Mouse (Mus musculus): ENCODE results near the gene Dlgap4. TPM values are rescaled to one million over a fixed set of nuclear protein-coding genes. Genes with fewer than 3 reads are reported as not detected.

Dlgap4 gene
- total RNA-seq (2015) (35.2 and 38.7 TPM in 2 replicates), total RNA-seq (2017) (13.8 and 24.0 TPM in 2 replicates)

DNA sequence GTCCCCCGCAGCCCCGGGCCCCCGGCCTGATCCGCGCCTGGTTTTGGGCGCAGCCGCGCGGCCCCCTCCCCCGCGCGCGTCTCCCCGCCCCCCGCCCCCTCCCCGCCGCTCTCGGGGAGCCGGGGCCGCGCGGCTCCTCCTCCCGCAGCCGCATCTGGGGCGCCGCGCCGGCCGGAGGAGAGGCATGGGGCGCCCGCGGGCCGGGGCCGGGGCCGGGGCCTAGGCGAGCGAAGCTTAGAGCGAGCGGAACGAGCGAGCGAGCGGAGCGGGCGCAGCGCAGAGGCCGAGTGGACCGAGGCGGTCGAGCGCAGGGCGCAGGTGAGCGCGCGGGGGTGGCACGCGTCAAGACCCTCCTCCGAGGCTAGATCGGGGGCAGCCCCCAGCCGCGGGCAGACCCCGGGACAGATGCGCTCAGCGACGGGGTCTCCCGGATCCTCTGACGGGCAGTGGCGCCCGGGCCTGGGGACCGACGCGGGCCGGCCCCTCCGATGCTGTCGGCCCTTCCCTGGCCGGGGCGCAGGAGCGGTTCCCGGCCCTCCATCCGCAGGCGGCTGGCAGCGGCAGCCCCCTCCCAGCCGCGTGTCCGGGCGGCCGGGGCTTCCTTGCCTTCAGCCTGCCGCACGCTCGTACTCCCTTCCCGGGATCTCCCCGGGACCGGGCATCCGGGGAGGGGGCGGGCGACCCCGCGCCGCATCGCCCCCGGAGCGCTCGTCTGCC is at the start of gene Dlgap4:
Gene Dlgap4 (plus strand): TSS at position 165 of the 717 bp plus-strand sequence.
- ATAC-seq (ENCODE audit: poor library complexity, severe bottlenecking) = no peak

DNA sequence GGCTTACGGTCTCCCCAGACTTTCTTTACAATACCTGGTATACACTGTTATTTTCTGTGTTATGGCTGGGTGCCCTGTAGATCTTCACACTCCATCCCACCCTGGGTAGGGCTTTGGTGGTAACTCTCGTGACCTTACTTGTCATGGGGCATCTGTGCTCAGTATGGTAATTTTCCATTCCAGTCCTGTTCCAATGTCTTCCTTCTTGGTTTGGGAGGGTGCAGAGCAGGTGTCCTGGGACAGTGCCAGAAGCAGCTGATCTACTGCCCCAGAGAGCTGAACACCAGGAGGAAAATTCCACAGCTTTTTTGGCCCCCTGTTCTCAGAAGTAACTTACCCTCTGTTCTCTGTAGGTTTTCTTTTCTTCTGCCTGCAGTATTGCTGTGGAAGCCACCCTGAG is 47.0 kb upstream of the Dlgap4 start:
- no peak for ATAC-seq (ENCODE audit: poor library complexity, severe bottlenecking)

- no peak for ATAC-seq (ENCODE audit: poor library complexity, severe bottlenecking)
Observed at GRCm38 (mm10) chr2:156568647-156569046, 44.9 kb upstream of the Dlgap4 start.

DNA sequence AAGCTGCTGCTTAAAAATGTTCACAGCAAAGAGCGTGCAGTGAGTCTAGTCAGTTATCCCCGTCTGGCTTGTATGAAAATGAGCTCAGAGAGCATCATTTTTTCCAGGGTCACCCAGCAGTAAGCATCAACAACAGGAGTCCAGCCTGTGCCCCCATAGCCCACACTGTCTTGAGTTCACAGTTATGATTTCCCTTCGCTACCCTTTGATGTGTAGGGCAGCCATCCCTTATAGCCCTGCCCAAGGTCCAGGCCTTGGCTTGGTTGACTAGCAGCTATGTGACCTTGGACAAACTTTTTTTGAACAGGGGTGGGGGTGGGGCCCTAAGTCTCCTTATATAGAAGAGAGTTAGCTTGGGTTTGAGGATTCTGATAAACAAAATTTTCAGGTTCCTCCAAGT is 44.2 kb upstream of the Dlgap4 start:
- ATAC-seq (ENCODE audit: poor library complexity, severe bottlenecking) = no peak

- ATAC-seq (ENCODE audit: poor library complexity, severe bottlenecking) = no peak
Observed at GRCm38 (mm10) chr2:156571521-156571920, 42.0 kb upstream of the Dlgap4 start.

DNA sequence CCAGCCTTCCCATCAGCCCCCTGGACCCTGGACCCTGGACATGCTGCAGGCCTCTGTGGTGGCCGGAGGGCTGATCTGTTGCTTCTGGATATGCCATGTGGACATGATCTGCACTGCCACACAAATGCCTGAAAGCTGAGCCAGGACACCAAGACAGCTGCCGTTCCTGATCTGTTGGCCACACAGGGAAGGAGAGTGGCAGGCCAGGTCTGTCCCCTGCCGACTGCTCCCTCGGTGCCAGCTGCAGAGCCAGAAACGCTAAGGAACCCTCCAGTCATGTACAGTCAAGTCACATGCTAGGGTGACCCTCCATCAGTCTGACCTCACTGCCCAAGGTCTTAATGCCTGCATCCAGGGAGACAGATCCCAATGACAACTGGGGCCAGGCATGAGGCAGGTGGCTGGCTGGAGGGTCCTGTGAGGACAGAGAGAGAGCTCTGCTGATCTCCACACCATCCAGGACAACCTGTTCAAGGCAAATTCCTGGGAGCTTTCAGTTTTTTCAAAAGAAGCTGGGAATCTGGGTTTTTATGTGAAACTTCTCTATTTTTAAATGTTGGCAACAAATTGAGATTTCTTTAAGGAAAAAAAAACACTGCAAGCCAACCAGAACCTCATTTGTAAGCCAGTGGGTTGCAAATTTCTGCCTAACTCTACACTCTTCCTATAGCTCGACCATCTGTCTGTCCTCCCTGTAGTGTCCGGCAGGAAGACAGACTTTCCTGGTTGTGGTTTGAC is 36.5 kb upstream of the Dlgap4 start:
- no peak for ATAC-seq (ENCODE audit: poor library complexity, severe bottlenecking)

- no peak for ATAC-seq (ENCODE audit: poor library complexity, severe bottlenecking)
Observed at GRCm38 (mm10) chr2:156580507-156580906, 33.0 kb upstream of the Dlgap4 start.

GRCm38 (mm10) chr2:156581244-156581643 is 32.3 kb upstream of the Dlgap4 start:
- ATAC-seq (ENCODE audit: poor library complexity, severe bottlenecking) = no peak

DNA sequence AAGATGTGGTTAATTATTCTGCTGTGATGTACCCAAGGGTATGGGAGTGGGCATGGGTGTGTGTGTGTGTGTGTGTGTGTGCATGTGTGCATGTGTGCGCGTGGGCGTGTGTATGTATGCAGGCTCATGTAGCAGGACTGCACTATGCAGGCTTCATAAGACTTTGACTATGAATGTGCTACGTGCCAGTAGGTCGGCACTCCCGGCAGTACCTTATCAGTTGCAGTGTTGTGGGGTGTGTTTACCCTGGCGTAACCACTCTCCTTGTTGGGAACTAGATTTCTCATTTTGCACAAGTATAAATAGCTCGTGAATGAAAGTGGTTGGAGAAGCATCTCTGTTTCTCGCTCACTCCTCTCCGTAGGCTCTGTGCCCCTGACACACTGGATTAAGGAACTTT is 30.6 kb upstream of the Dlgap4 start:
- ATAC-seq (ENCODE audit: poor library complexity, severe bottlenecking) = no peak

GRCm38 (mm10) chr2:156584154-156584796 is 29.2 kb upstream of the Dlgap4 start:
- no peak for ATAC-seq (ENCODE audit: poor library complexity, severe bottlenecking)

DNA sequence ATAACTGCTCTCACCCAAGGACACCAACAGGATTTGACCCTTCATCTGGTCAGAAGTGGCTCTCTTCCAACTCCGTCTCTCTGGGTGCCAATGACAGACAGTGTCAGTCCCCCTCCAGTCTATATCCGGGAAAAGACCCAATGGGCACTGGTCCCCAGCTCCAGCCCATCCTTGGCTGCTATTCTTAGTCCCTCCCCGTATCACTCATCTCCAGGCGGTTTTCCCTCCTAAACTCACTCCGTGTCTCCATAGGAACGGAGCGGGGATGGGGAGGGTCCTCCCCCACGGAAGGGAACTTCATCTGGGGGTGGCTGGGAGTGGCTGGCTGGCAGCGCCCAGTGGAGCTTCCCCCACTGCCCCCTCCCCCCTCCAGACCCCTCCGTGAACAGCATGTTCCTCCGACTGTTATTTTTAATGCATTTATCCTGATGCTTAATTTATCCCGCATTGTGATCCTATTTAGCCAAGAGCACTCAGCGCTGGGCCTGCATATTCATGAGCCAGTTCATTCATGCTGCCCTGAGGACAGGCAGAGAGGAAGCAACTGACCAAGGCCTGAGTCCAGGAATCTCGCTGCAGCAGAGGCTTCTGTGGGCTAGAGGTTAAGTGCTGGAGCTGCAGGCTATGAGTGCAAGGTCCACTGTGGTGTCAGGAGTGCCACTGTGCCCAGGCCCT is 28.6 kb upstream of the Dlgap4 start:
- ATAC-seq (ENCODE audit: poor library complexity, severe bottlenecking) = no peak

- ATAC-seq (ENCODE audit: poor library complexity, severe bottlenecking) = no peak
Observed at GRCm38 (mm10) chr2:156589481-156589880, 24.0 kb upstream of the Dlgap4 start.

DNA sequence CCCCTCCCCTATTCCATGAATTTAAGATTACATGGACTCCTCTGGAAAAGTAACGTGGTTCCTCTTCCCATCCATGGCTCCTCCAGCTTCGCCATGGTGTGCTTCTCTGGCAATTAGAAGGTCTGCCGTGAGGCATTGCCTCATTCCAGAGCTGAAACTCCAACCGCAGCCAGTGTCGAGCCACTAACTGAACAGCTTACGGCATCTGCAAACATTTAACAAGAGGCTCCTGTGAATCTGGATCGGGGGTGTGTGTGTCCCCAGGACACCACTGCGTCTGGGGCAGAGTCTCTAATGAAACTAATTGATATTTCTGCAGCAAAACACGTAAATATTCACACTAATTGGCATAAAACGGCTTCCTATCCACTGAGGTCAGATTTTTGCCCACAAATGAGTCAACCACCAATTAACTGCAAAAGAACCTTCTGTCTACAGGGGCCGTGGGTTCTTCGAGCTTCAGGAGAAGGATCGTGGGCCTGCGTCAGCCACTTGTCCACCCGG is 18.5 kb upstream of the Dlgap4 start:
- no peak for ATAC-seq (ENCODE audit: poor library complexity, severe bottlenecking)

DNA sequence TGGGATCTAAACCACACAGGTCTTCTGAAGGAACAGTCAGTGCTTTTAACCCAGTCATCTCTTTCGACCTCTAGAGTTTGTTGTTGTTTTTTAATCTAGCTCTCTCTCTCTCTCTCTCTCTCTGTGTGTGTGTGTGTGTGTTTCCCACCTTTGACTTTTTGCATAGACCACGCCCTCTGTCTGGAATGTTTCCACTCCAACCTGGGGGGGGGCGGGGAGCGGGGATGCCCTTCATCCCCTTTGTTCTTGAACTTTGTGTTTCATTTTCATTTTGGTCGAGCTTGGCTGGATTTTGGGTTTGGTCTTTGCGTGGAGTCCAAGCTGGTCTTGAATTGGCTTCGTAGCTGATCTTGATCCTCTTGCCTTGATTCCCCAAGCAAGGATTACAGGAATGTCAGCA is 10.9 kb upstream of the Dlgap4 start:
- no peak for ATAC-seq (ENCODE audit: poor library complexity, severe bottlenecking)

GRCm38 (mm10) chr2:156603671-156604070 is 9.8 kb upstream of the Dlgap4 start:
- ATAC-seq (ENCODE audit: poor library complexity, severe bottlenecking) = no peak

- no peak for ATAC-seq (ENCODE audit: poor library complexity, severe bottlenecking)
Observed at GRCm38 (mm10) chr2:156605144-156605543, 8.4 kb upstream of the Dlgap4 start.

DNA sequence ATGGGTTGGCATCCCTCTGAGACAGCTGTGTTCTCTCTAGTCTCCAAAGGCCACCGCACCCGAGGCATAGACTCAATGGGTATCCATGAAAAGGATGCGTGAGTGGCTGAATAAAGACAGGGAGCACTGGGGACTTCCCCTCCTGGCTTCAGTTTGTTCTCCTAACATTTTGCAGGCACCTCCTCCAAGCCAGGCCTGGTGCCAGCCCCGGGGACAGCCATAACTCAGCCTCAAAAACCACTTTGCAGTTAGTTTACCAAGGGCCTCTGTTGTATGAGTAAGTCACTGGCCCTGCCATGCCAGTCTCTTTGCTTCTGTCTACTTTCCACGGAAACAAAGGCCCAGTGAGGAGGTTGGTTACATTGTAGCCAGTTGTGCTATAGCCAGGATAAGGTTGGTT is 7.5 kb upstream of the Dlgap4 start:
- ATAC-seq (ENCODE audit: poor library complexity, severe bottlenecking) = no peak

- ATAC-seq (ENCODE audit: poor library complexity, severe bottlenecking) = no peak
Observed at GRCm38 (mm10) chr2:156613081-156613540, 394 bp upstream of the Dlgap4 start.

DNA sequence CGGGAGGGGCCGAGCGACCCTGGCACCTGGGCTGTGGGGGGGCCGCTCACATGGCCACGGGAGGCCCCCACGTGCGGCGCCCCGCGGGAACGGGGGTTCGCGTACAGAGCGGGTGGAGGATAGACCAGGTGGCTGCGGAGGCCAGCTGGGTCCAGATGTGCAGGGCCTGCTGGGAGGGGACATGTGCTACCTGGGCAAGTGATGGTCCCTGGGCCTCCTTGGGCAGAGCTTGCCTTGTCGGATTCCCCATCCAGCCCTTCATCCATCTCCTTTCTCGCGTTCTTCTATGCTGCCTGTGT is 702 bp downstream of the Dlgap4 start:
- ATAC-seq (ENCODE audit: poor library complexity, severe bottlenecking) = no peak

- ATAC-seq (ENCODE audit: poor library complexity, severe bottlenecking) = no peak
Observed at GRCm38 (mm10) chr2:156614661-156615654, 1.5 kb downstream of the Dlgap4 start.

Measured in megakaryocyte, adult 5-6 weeks (primary cell).